Mouse (Mus musculus) layer of hippocampus, adult 9-10 months (tissue): ENCODE data around the gene Ccdc24.

ENCODE experiments used
- DNase-seq: peaks from one replicate; pipeline ENCODE4 v3.0.0; 2022; ENCODE audit warnings: low spot score

The Ccdc24 gene

GRCm38 (mm10) chr4:117829260-117830123 lies 42.9 kb downstream of the Ccdc24 start:
- DNase-seq, result no peak

DNA sequence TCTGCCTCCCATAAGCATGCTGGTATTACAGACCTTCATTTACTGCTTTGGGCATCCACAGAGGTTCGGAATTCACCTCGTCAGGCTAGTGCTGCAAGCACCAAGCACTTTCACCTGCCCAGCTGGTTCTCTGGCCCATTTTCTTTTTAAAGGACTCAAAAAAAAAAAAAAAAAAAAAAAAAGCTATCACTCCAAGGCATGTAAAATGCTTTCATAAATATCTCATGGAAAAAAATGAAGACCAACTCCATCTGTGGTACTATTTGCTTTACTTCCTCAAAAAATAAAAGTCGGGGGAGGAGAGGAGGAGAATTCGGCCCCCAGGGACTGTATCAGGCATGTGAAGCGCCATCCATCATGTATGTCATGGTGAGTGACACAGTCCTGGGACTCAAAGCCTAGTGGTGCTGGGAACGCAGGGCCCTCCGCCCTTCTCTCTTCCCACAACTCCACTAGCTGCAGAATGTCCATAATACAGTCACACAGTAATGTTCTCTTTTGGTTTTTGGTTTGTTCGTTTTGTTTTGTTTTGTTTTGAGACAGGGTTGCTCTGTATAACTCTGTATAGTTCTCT lies 43.7 kb downstream of the Ccdc24 start:
- no peak for DNase-seq

GRCm38 (mm10) chr4:117818032-117818431 lies 54.3 kb downstream of the Ccdc24 start:
- DNase-seq, result no peak

GRCm38 (mm10) chr4:117816776-117817175 lies 55.6 kb downstream of the Ccdc24 start:
- no peak for DNase-seq
